Mouse (Mus musculus): ENCODE results near the gene Fam186b. TPM values are rescaled to one million over a fixed set of nuclear protein-coding genes. Genes with fewer than 3 reads are reported as not detected.

The Fam186b gene
- polyA plus RNA-seq, 1 experiment from 2014 or later, result 0.05 TPM

- Histone ChIP-seq H3K4me1 (ENCODE audit: insufficient read depth) (no peaks in the 10 kb centered on the region), H3K9ac (no peak overlapping the region)
- WGBS, result 74% methylated on average over 9 of the region's 9 CpGs
Observed at GRCm38 (mm10) chr15:99320978-99321377, 25.3 kb upstream of the Fam186b start.

GRCm38 (mm10) chr15:99320168-99320674, 24.5 kb upstream of the Fam186b start:
- ATAC-seq (ENCODE audit: insufficient read depth), result no peak
- WGBS, result 53% methylated on average over 10 of the region's 10 CpGs

More at GRCm38 (mm10) chr15:99320978-99321377, 25.3 kb upstream of the Fam186b start:
- ATAC-seq (ENCODE audit: insufficient read depth) (no peak), DNase-seq (no peak)
- no peak overlapping the region for H3K4me2 ChIP-seq
- H3K9me3 ChIP-seq (ENCODE audit: low read depth, low read length), result no peaks in the 10 kb centered on the region
- no peak overlapping the region for H3K4me3 ChIP-seq (ENCODE audit: low read depth, low read length)
- TF ChIP-seq CTCF (IDR thresholded peaks at IDR 0.05; ENCODE audit: low read depth), result no peak
- H3K27ac ChIP-seq (ENCODE audit: low read depth), result peak overlapping the region; percentile 71; the same call in 1 of the 2 replicates
- no peaks in the 10 kb centered on the region for H3K27me3 ChIP-seq (ENCODE audit: insufficient read depth, low read length)
- peaks cover 97% of the 10 kb centered on the region for H3K36me3 ChIP-seq (ENCODE audit: insufficient read depth)

GRCm38 (mm10) chr15:99319411-99319871, 23.8 kb upstream of the Fam186b start:
- Histone ChIP-seq H3K36me3 (ENCODE audit: insufficient read depth) (peaks cover 97% of the 10 kb centered on the region), H3K4me3 (ENCODE audit: low read depth, low read length) (no peak overlapping the region), H3K9me3 (ENCODE audit: low read depth, low read length) (no peaks in the 10 kb centered on the region), H3K9ac (no peak overlapping the region), H3K27me3 (ENCODE audit: insufficient read depth, low read length) (no peaks in the 10 kb centered on the region), H3K27ac (ENCODE audit: low read depth) (peak overlapping the region; percentile 71), H3K4me1 (ENCODE audit: insufficient read depth) (no peaks in the 10 kb centered on the region), H3K4me2 (no peak overlapping the region)
- DNase-seq (peak; percentile 41), ATAC-seq (ENCODE audit: insufficient read depth) (peak; percentile 31; the same call in 1 of the 2 replicates)
- no peak for TF ChIP-seq CTCF (IDR thresholded peaks at IDR 0.05; ENCODE audit: low read depth)
- 64% methylated on average over 3 of the region's 3 CpGs for WGBS

More at GRCm38 (mm10) chr15:99320168-99320674, 24.5 kb upstream of the Fam186b start:
- Histone ChIP-seq H3K36me3 (ENCODE audit: insufficient read depth) (peaks cover 97% of the 10 kb centered on the region), H3K9ac (no peak overlapping the region), H3K4me3 (ENCODE audit: low read depth, low read length) (no peak overlapping the region), H3K9me3 (ENCODE audit: low read depth, low read length) (no peaks in the 10 kb centered on the region), H3K4me2 (no peak overlapping the region), H3K4me1 (ENCODE audit: insufficient read depth) (no peaks in the 10 kb centered on the region), H3K27ac (ENCODE audit: low read depth) (peak overlapping the region; percentile 71), H3K27me3 (ENCODE audit: insufficient read depth, low read length) (no peaks in the 10 kb centered on the region)
- no peak for TF ChIP-seq CTCF (IDR thresholded peaks at IDR 0.05; ENCODE audit: low read depth)
- DNase-seq, result peak; percentile 49

- H3K9me3 ChIP-seq (ENCODE audit: low read depth, low read length), result no peaks in the 10 kb centered on the region
- H3K4me1 ChIP-seq (ENCODE audit: insufficient read depth), result no peaks in the 10 kb centered on the region
- no peak for ATAC-seq (ENCODE audit: insufficient read depth)
- H3K9ac ChIP-seq, result no peak overlapping the region
- peak overlapping the region; percentile 71 for H3K27ac ChIP-seq (ENCODE audit: low read depth)
- H3K4me2 ChIP-seq, result no peak overlapping the region
- H3K36me3 ChIP-seq (ENCODE audit: insufficient read depth), result peaks cover 98% of the 10 kb centered on the region
- TF ChIP-seq CTCF (IDR thresholded peaks at IDR 0.05; ENCODE audit: low read depth), result no peak
- no peak overlapping the region for H3K4me3 ChIP-seq (ENCODE audit: low read depth, low read length)
- H3K27me3 ChIP-seq (ENCODE audit: insufficient read depth, low read length), result no peaks in the 10 kb centered on the region
- DNase-seq, result no peak
- 78% methylated on average over 14 of the region's 14 CpGs for WGBS
Observed at GRCm38 (mm10) chr15:99318861-99319410, 23.2 kb upstream of the Fam186b start.

- no peak for ATAC-seq (ENCODE audit: insufficient read depth)
- Histone ChIP-seq H3K4me3 (ENCODE audit: low read depth, low read length) (no peak overlapping the region), H3K9ac (no peak overlapping the region), H3K36me3 (ENCODE audit: insufficient read depth) (peaks cover 94% of the 10 kb centered on the region), H3K4me1 (ENCODE audit: insufficient read depth) (no peaks in the 10 kb centered on the region), H3K9me3 (ENCODE audit: low read depth, low read length) (no peaks in the 10 kb centered on the region), H3K27ac (ENCODE audit: low read depth) (peak overlapping the region; percentile 71; the same call in 1 of the 2 replicates), H3K27me3 (ENCODE audit: insufficient read depth, low read length) (no peaks in the 10 kb centered on the region), H3K4me2 (no peak overlapping the region)
- WGBS, result 82% methylated on average over 6 of the region's 6 CpGs
- TF ChIP-seq CTCF (IDR thresholded peaks at IDR 0.05; ENCODE audit: low read depth), result no peak
- no peak for DNase-seq
Observed at GRCm38 (mm10) chr15:99318071-99318470, 22.4 kb upstream of the Fam186b start.

- no peak overlapping the region for H3K4me2 ChIP-seq
- no peaks in the 10 kb centered on the region for H3K9me3 ChIP-seq (ENCODE audit: low read depth, low read length)
- H3K9ac ChIP-seq, result no peak overlapping the region
- H3K27ac ChIP-seq (ENCODE audit: low read depth), result peak overlapping the region; percentile 71
- TF ChIP-seq CTCF (IDR thresholded peaks at IDR 0.05; ENCODE audit: low read depth), result peak; percentile 62
- no peak overlapping the region for H3K4me3 ChIP-seq (ENCODE audit: low read depth, low read length)
- H3K4me1 ChIP-seq (ENCODE audit: insufficient read depth), result no peaks in the 10 kb centered on the region
- H3K27me3 ChIP-seq (ENCODE audit: insufficient read depth, low read length), result no peaks in the 10 kb centered on the region
- ATAC-seq (ENCODE audit: insufficient read depth) (peak; percentile 48; the same call in 1 of the 2 replicates), DNase-seq (peak; percentile 64)
- H3K36me3 ChIP-seq (ENCODE audit: insufficient read depth), result peaks cover 89% of the 10 kb centered on the region
- 66% methylated on average over 2 of the region's 2 CpGs for WGBS
Observed at GRCm38 (mm10) chr15:99317267-99317651, 21.6 kb upstream of the Fam186b start.

Data from lung, embryonic 14.5 days (tissue).